Mouse (Mus musculus) thymus, postnatal 4 days (tissue): Measurements from ENCODE around the gene Specc1.

Source experiments
- DNase-seq: peaks from one replicate; pipeline ENCODE4 v3.0.0; 2021

Gene Specc1

GRCm38 (mm10) chr11:62192050-62192449, 235.5 kb downstream of the Specc1 start:
- DNase-seq = no peak

GRCm38 (mm10) chr11:62193116-62193515, 236.6 kb downstream of the Specc1 start:
- DNase-seq = no peak

GRCm38 (mm10) chr11:62194217-62194616, 237.7 kb downstream of the Specc1 start:
- no peak for DNase-seq

- no peak for DNase-seq
Observed at GRCm38 (mm10) chr11:62200901-62201512, 244.4 kb downstream of the Specc1 start.

GRCm38 (mm10) chr11:62202645-62203044, 246.1 kb downstream of the Specc1 start:
- DNase-seq = no peak

- DNase-seq = no peak
Observed at GRCm38 (mm10) chr11:62209111-62209510, 252.5 kb downstream of the Specc1 start.

- no peak for DNase-seq
Observed at GRCm38 (mm10) chr11:62209891-62210290, 253.3 kb downstream of the Specc1 start.

- DNase-seq = no peak
Observed at GRCm38 (mm10) chr11:62213384-62213989, 256.9 kb downstream of the Specc1 start.

GRCm38 (mm10) chr11:62215107-62215506, 258.5 kb downstream of the Specc1 start:
- no peak for DNase-seq

- no peak for DNase-seq
Observed at GRCm38 (mm10) chr11:62217751-62218150, 261.2 kb downstream of the Specc1 start.

- no peak for DNase-seq
Observed at GRCm38 (mm10) chr11:62220756-62221510, 264.4 kb downstream of the Specc1 start.

GRCm38 (mm10) chr11:62223416-62223815, 266.9 kb downstream of the Specc1 start:
- no peak for DNase-seq

GRCm38 (mm10) chr11:62223962-62224361, 267.4 kb downstream of the Specc1 start:
- DNase-seq = no peak

GRCm38 (mm10) chr11:62224797-62225196, 268.2 kb downstream of the Specc1 start:
- DNase-seq = no peak

GRCm38 (mm10) chr11:62240631-62241261, 284.2 kb downstream of the Specc1 start:
- no peak for DNase-seq

GRCm38 (mm10) chr11:62243871-62244270, 287.3 kb downstream of the Specc1 start:
- DNase-seq = no peak

- no peak for DNase-seq
Observed at GRCm38 (mm10) chr11:62244471-62244870, 287.9 kb downstream of the Specc1 start.

GRCm38 (mm10) chr11:62247759-62248400, 291.3 kb downstream of the Specc1 start:
- no peak for DNase-seq

GRCm38 (mm10) chr11:62248401-62249244, 292.1 kb downstream of the Specc1 start, which contains the start of gene Adora2b:
Adora2b (plus strand) TSS chr11:62248984.
- DNase-seq = peak; percentile 87

- no peak for DNase-seq
Observed at GRCm38 (mm10) chr11:62249266-62250037, 292.9 kb downstream of the Specc1 start.

GRCm38 (mm10) chr11:62251047-62251446, 294.5 kb downstream of the Specc1 start:
- no peak for DNase-seq
